Mouse (Mus musculus) testis, adult 2 months (tissue): ENCODE measurements around the gene Mtmr3.

ENCODE experiments used
- CTCF ChIP-seq: fragments of 200-500 bp; IDR thresholded peaks from 2 replicates; pipeline ENCODE4 v1.5.1; 2012; ENCODE audit warnings: low read depth, mild to moderate bottlenecking, inconsistent platforms, low read length, moderate library complexity; ENCODE audit not compliant: control insufficient read depth, insufficient read depth, insufficient replicate concordance
- POLR2A ChIP-seq: fragments of 200-500 bp; IDR thresholded peaks from 2 replicates; pipeline ENCODE4 v1.6.1; 2012; ENCODE audit warnings: low read depth, mild to moderate bottlenecking, inconsistent platforms, low read length, moderate library complexity; ENCODE audit not compliant: control insufficient read depth

DNA sequence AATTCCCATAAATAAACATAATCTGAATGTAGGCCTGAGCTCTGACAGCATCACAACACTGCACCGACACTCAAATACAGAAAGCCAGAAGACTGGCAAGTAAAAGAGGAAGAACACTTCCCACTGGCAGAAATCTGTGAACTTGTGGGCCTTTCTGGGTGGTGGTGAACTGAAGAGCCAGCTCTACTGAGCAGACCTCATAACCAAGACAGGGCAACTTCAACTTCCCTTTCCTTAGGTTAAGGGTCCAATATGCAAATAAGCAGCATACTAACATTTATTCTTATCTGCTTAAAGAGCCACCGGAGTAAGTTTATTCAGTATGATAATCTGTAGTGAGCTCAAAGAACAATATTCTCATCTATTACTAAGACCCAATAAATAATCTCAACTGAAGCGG lies 67.5 kb downstream of the Mtmr3 start:
- TF ChIP-seq CTCF: no peak
- no peak for TF ChIP-seq POLR2A
